22 mouse cellular contexts compared by ENCODE assay signal in genomic region chr3:153144217-153144616, GRCm38 (mm10).
DNase-seq lines count a peak whose midpoint lies in the region; ATAC-seq lines count a peak whose summit lies in the region.
"Had no signal": no experiment of that assay in that cellular context is flagged by ENCODE, and none has a peak within 500 bp of the region (broad histone marks: within the 10 kb centered on the region; RNA-seq: fewer than 3 reads in every experiment).

No protein-coding gene starts in this region.

- no peak overlapping the region for H3K4me3 ChIP-seq in kidney, embryonic 16.5 days (ENCODE audit: low read length)
- H3K4me3 ChIP-seq: forebrain, embryonic 12.5 days; heart, embryonic 13.5 days; left cerebral cortex, adult 2 months; limb, embryonic 13.5 days; liver, embryonic 15.5 days had no signal

- DNase-seq in cerebellum, postnatal 10 days, result peak; percentile 81 to 83
- DNase-seq in left cerebral cortex, postnatal 4 days, result peak; percentile 74
- DNase-seq in left cerebral cortex, postnatal 25 days (ENCODE audit: low spot score in 2 of 2), result no peak
- peak; percentile 35 for DNase-seq in brain, adult 2 months (ENCODE audit: low read depth, low spot score)
- DNase-seq in layer of hippocampus, adult 8-10 months (ENCODE audit: low spot score in 2 of 2), result peak; percentile 57 to 62
- DNase-seq: adrenal gland, adult 8-10 months; cerebellum, adult 8-10 months; kidney, adult 11 months; kidney, postnatal 10 days; lung, postnatal 14 days; right cerebral cortex, adult 18-20 months; thymus, adult 2 months had no signal

- ATAC-seq in cerebellum, adult (ENCODE audit: insufficient number of reproducible peaks, low FRiP score, low TSS enrichment), result no peak
- ATAC-seq in megakaryocyte progenitor cell, adult 5-6 weeks (replicated peaks; ENCODE audit: poor library complexity), result no peak
- ATAC-seq in kidney, embryonic 16.5 days (ENCODE audit: low FRiP score, low TSS enrichment), result no peak
- ATAC-seq: CD4-positive, CD25-positive, alpha-beta regulatory T cell, adult 4 months had no signal

- H3K9ac ChIP-seq in kidney, embryonic 16.5 days (replicated peaks; ENCODE audit: low read length), result no peak overlapping the region
- H3K9ac ChIP-seq: forebrain, embryonic 12.5 days; heart, embryonic 13.5 days; limb, embryonic 13.5 days; liver, embryonic 15.5 days had no signal

- 40% methylated on average over 10 of the region's 10 CpGs for WGBS in kidney, embryonic 16.5 days

- H3K27ac ChIP-seq in kidney, embryonic 16.5 days (ENCODE audit: low read length), result no peak overlapping the region
- H3K27ac ChIP-seq: forebrain, embryonic 12.5 days; heart, embryonic 13.5 days; left cerebral cortex, adult 2 months; limb, embryonic 13.5 days; liver, embryonic 15.5 days had no signal

- no peaks in the 10 kb centered on the region for H3K27me3 ChIP-seq in kidney, embryonic 16.5 days (ENCODE audit: insufficient read depth, low read length)
- H3K27me3 ChIP-seq: forebrain, embryonic 12.5 days; heart, embryonic 13.5 days; limb, embryonic 13.5 days; liver, embryonic 15.5 days had no signal

- no peak overlapping the region for H3K4me2 ChIP-seq in kidney, embryonic 16.5 days (replicated peaks; ENCODE audit: low read depth, low read length)
- H3K4me2 ChIP-seq: forebrain, embryonic 12.5 days; heart, embryonic 13.5 days; limb, embryonic 13.5 days; liver, embryonic 15.5 days had no signal

- H3K9me3 ChIP-seq in kidney, embryonic 16.5 days (ENCODE audit: low read length), result no peaks in the 10 kb centered on the region
- H3K9me3 ChIP-seq: forebrain, embryonic 12.5 days; G1E; heart, embryonic 13.5 days; limb, embryonic 13.5 days; liver, embryonic 15.5 days had no signal

- intact Hi-C loops in left cerebral cortex, postnatal 4 days (cut with DNase I), result no loop called here
- intact Hi-C loops in left cerebral cortex, postnatal 25 days (cut with DNase I), result no loop called here

- H3K4me1 ChIP-seq in kidney, embryonic 16.5 days (ENCODE audit: insufficient read depth, low read length), result no peaks in the 10 kb centered on the region
- H3K4me1 ChIP-seq: forebrain, embryonic 12.5 days; heart, embryonic 13.5 days; liver, embryonic 15.5 days had no signal

- H3K36me3 ChIP-seq in kidney, embryonic 16.5 days (ENCODE audit: insufficient read depth, low read length), result no peaks in the 10 kb centered on the region
- H3K36me3 ChIP-seq: forebrain, embryonic 12.5 days; G1E; heart, embryonic 13.5 days; limb, embryonic 13.5 days; liver, embryonic 15.5 days had no signal

Comparison
In these comparisons a context has a peak if more than half of its experiments do, and no peak if none do; other contexts are left out.
1. DNase-seq: peak in cerebellum, postnatal 10 days (2 of 2), left cerebral cortex, postnatal 4 days (single experiment), brain, adult 2 months (single experiment) and layer of hippocampus, adult 8-10 months (2 of 2); none in left cerebral cortex, postnatal 25 days (0 of 2).